Mouse (Mus musculus): ENCODE data around the gene Gm13275. TPM values are rescaled to one million over a fixed set of nuclear protein-coding genes. Genes with fewer than 3 reads are reported as not detected.
"Not testable (repeated sequence)": the region's sequence is repeated elsewhere in the genome, so short reads cannot be mapped to it uniquely, and the experiment has no call there.

The Gm13275 gene
- polyA plus RNA-seq, 1 experiment from 2014 or later, result not detected

GRCm38 (mm10) chr4:88773534-88773933, 20.8 kb upstream of the Gm13275 start, which contains the start of gene Gm13290:
Gm13290 (plus strand) TSS chr4:88773834.
- H3K9ac ChIP-seq (replicated peaks); H3K4me2 ChIP-seq (replicated peaks); H3K4me3 ChIP-seq (replicated peaks); ATAC-seq; H3K36me3 ChIP-seq; H3K27me3 ChIP-seq; H3K9me3 ChIP-seq; H3K27ac ChIP-seq; H3K4me1 ChIP-seq (replicated peaks): not testable (repeated sequence)
- WGBS, result no CpG with 5 or more reads among the region's 32 CpGs

- WGBS, result no CpG with 5 or more reads among the region's 29 CpGs
Measured at GRCm38 (mm10) chr4:88776622-88777021, 17.7 kb upstream of the Gm13275 start, which contains the start of gene Gm13289. Gm13289 (plus strand) TSS chr4:88776922.

GRCm38 (mm10) chr4:88779550-88779949, 14.7 kb upstream of the Gm13275 start, which contains the start of gene Gm13272:
Gm13272 (plus strand) TSS chr4:88779850.
- not testable (repeated sequence) for H3K27ac ChIP-seq; H3K9ac ChIP-seq (replicated peaks); H3K4me1 ChIP-seq (replicated peaks); H3K27me3 ChIP-seq; H3K36me3 ChIP-seq; H3K4me2 ChIP-seq (replicated peaks); H3K9me3 ChIP-seq; H3K4me3 ChIP-seq (replicated peaks); ATAC-seq
- no CpG with 5 or more reads among the region's 29 CpGs for WGBS

More at GRCm38 (mm10) chr4:88776622-88777021, 17.7 kb upstream of the Gm13275 start, which contains the start of gene Gm13289:
- not testable (repeated sequence) for H3K4me1 ChIP-seq (replicated peaks); H3K9ac ChIP-seq (replicated peaks); H3K36me3 ChIP-seq; H3K27me3 ChIP-seq; H3K4me3 ChIP-seq (replicated peaks); H3K9me3 ChIP-seq; H3K27ac ChIP-seq; H3K4me2 ChIP-seq (replicated peaks); ATAC-seq

- H3K27me3 ChIP-seq; H3K4me2 ChIP-seq (replicated peaks); H3K27ac ChIP-seq; H3K4me1 ChIP-seq (replicated peaks); H3K36me3 ChIP-seq; H3K9me3 ChIP-seq; H3K9ac ChIP-seq (replicated peaks); ATAC-seq; H3K4me3 ChIP-seq (replicated peaks): not testable (repeated sequence)
- WGBS, result 54% methylated on average over 16 of the region's 18 CpGs
Measured at GRCm38 (mm10) chr4:88780320-88780719, 14.0 kb upstream of the Gm13275 start.

- not testable (repeated sequence) for H3K36me3 ChIP-seq; H3K9ac ChIP-seq (replicated peaks); ATAC-seq; H3K4me3 ChIP-seq (replicated peaks); H3K9me3 ChIP-seq; H3K4me1 ChIP-seq (replicated peaks); H3K27ac ChIP-seq; H3K27me3 ChIP-seq
- peak within 1 kb of the TSS; percentile 41 for H3K4me2 ChIP-seq (replicated peaks)
- 12% methylated on average over 4 of the region's 7 CpGs for WGBS
Measured at GRCm38 (mm10) chr4:88781831-88782230, 12.5 kb upstream of the Gm13275 start, which contains the start of gene Ifnz. Ifnz (plus strand) TSS chr4:88782131.

GRCm38 (mm10) chr4:88782335-88782734, 12.0 kb upstream of the Gm13275 start:
- H3K27ac ChIP-seq; H3K9me3 ChIP-seq; H3K4me1 ChIP-seq (replicated peaks); H3K9ac ChIP-seq (replicated peaks); H3K27me3 ChIP-seq; ATAC-seq; H3K4me3 ChIP-seq (replicated peaks); H3K36me3 ChIP-seq: not testable (repeated sequence)
- H3K4me2 ChIP-seq (replicated peaks), result peak overlapping the region; percentile 41
- 0% methylated on average over 15 of the region's 31 CpGs for WGBS

GRCm38 (mm10) chr4:88785409-88785808, 8.9 kb upstream of the Gm13275 start, which contains the start of gene Gm13276:
Gm13276 (plus strand) TSS chr4:88785709.
- H3K27me3 ChIP-seq; ATAC-seq; H3K36me3 ChIP-seq; H3K27ac ChIP-seq; H3K9ac ChIP-seq (replicated peaks); H3K9me3 ChIP-seq; H3K4me1 ChIP-seq (replicated peaks); H3K4me3 ChIP-seq (replicated peaks); H3K4me2 ChIP-seq (replicated peaks): not testable (repeated sequence)
- no CpG with 5 or more reads among the region's 27 CpGs for WGBS

GRCm38 (mm10) chr4:88788402-88788801, 5.9 kb upstream of the Gm13275 start, which contains the start of gene Gm13277:
Gm13277 (plus strand) TSS chr4:88788632.
- not testable (repeated sequence) for H3K4me2 ChIP-seq (replicated peaks); H3K27ac ChIP-seq; ATAC-seq; H3K4me1 ChIP-seq (replicated peaks); H3K9me3 ChIP-seq; H3K4me3 ChIP-seq (replicated peaks); H3K9ac ChIP-seq (replicated peaks); H3K36me3 ChIP-seq; H3K27me3 ChIP-seq
- WGBS, result 0% methylated on average over 3 of the region's 28 CpGs

GRCm38 (mm10) chr4:88791250-88791649, 3.0 kb upstream of the Gm13275 start, which contains the start of gene Gm13278:
Gm13278 (plus strand) TSS chr4:88791550.
- not testable (repeated sequence) for H3K9me3 ChIP-seq; H3K4me3 ChIP-seq (replicated peaks); H3K4me2 ChIP-seq (replicated peaks); H3K27ac ChIP-seq; H3K9ac ChIP-seq (replicated peaks); H3K36me3 ChIP-seq; H3K4me1 ChIP-seq (replicated peaks); ATAC-seq; H3K27me3 ChIP-seq
- WGBS, result no CpG with 5 or more reads among the region's 28 CpGs

GRCm38 (mm10) chr4:88797097-88797496, 2.8 kb downstream of the Gm13275 start, which contains the start of gene Gm13279:
Gm13279 (plus strand) TSS chr4:88797397.
- H3K4me2 ChIP-seq (replicated peaks); ATAC-seq; H3K27ac ChIP-seq; H3K4me3 ChIP-seq (replicated peaks); H3K9me3 ChIP-seq; H3K36me3 ChIP-seq; H3K9ac ChIP-seq (replicated peaks); H3K4me1 ChIP-seq (replicated peaks); H3K27me3 ChIP-seq: not testable (repeated sequence)
- no CpG with 5 or more reads among the region's 28 CpGs for WGBS

- H3K9ac ChIP-seq (replicated peaks); H3K4me3 ChIP-seq (replicated peaks); H3K36me3 ChIP-seq; H3K4me2 ChIP-seq (replicated peaks); H3K27me3 ChIP-seq; H3K27ac ChIP-seq; H3K9me3 ChIP-seq; H3K4me1 ChIP-seq (replicated peaks); ATAC-seq: not testable (repeated sequence)
- 16% methylated on average over 6 of the region's 7 CpGs for WGBS
Measured at GRCm38 (mm10) chr4:88799365-88799764, 5.1 kb downstream of the Gm13275 start, which contains the start of gene Gm13285. Gm13285 (plus strand) TSS chr4:88799665.

- H3K27me3 ChIP-seq, result peaks cover 14% of the 10 kb centered on the region; the same call in 1 of the 2 replicates
- no CpG with 5 or more reads among the region's 29 CpGs for WGBS
Measured at GRCm38 (mm10) chr4:88802954-88803353, 8.7 kb downstream of the Gm13275 start, which contains the start of gene Gm13287. Gm13287 (plus strand) TSS chr4:88803254.

GRCm38 (mm10) chr4:88805231-88805630, 10.9 kb downstream of the Gm13275 start, which contains the start of gene Gm13288:
Gm13288 (plus strand) TSS chr4:88805531.
- not testable (repeated sequence) for H3K27ac ChIP-seq; H3K9me3 ChIP-seq; H3K9ac ChIP-seq (replicated peaks); H3K4me3 ChIP-seq (replicated peaks); H3K4me1 ChIP-seq (replicated peaks); H3K36me3 ChIP-seq; ATAC-seq
- Histone ChIP-seq H3K4me2 (replicated peaks) (peak within 1 kb of the TSS; percentile 45), H3K27me3 (peaks cover 15% of the 10 kb centered on the region; the same call in 1 of the 2 replicates)
- no CpG with 5 or more reads among the region's 8 CpGs for WGBS

More at GRCm38 (mm10) chr4:88802954-88803353, 8.7 kb downstream of the Gm13275 start, which contains the start of gene Gm13287:
- H3K4me1 ChIP-seq (replicated peaks); H3K27ac ChIP-seq; H3K36me3 ChIP-seq; H3K9ac ChIP-seq (replicated peaks); ATAC-seq; H3K9me3 ChIP-seq; H3K4me3 ChIP-seq (replicated peaks): not testable (repeated sequence)
- 0 out of 2 replicates have a peak within 1 kb of the TSS, but pooled peaks have one; percentile 17 for H3K4me2 ChIP-seq (replicated peaks)

Measured in midbrain, embryonic 13.5 days (tissue).